Mouse (Mus musculus) kidney, postnatal 10 days (tissue): ENCODE measurements around the gene R3hcc1l.

Experiments used
- DNase-seq: peaks from one replicate; pipeline ENCODE4 v3.0.0; 2021; ENCODE audit warnings: mixed read lengths

R3hcc1l gene

GRCm38 (mm10) chr19:42558701-42559100, 40.1 kb downstream of the R3hcc1l start:
- DNase-seq = no peak

GRCm38 (mm10) chr19:42561991-42562390, 43.4 kb downstream of the R3hcc1l start:
- DNase-seq = no peak

- no peak for DNase-seq
Observed at GRCm38 (mm10) chr19:42562981-42563380, 44.4 kb downstream of the R3hcc1l start.

- DNase-seq = no peak
Observed at GRCm38 (mm10) chr19:42563726-42564270, 45.2 kb downstream of the R3hcc1l start.

GRCm38 (mm10) chr19:42566283-42567019, 47.9 kb downstream of the R3hcc1l start:
- DNase-seq = no peak

- no peak for DNase-seq
Observed at GRCm38 (mm10) chr19:42567020-42567419, 48.5 kb downstream of the R3hcc1l start.

GRCm38 (mm10) chr19:42569076-42569475, 50.5 kb downstream of the R3hcc1l start:
- DNase-seq = no peak

GRCm38 (mm10) chr19:42571291-42571690, 52.7 kb downstream of the R3hcc1l start:
- DNase-seq = no peak

GRCm38 (mm10) chr19:42575317-42575716, 56.8 kb downstream of the R3hcc1l start:
- no peak for DNase-seq

GRCm38 (mm10) chr19:42576856-42577255, 58.3 kb downstream of the R3hcc1l start:
- no peak for DNase-seq

- DNase-seq = no peak
Observed at GRCm38 (mm10) chr19:42578631-42579030, 60.1 kb downstream of the R3hcc1l start.

GRCm38 (mm10) chr19:42580701-42581100, 62.1 kb downstream of the R3hcc1l start:
- no peak for DNase-seq

GRCm38 (mm10) chr19:42582811-42583370, 64.3 kb downstream of the R3hcc1l start:
- no peak for DNase-seq

GRCm38 (mm10) chr19:42583677-42584076, 65.1 kb downstream of the R3hcc1l start:
- no peak for DNase-seq

GRCm38 (mm10) chr19:42584188-42584587, 65.6 kb downstream of the R3hcc1l start:
- DNase-seq = no peak

GRCm38 (mm10) chr19:42587704-42588103, 69.1 kb downstream of the R3hcc1l start:
- no peak for DNase-seq

- no peak for DNase-seq
Observed at GRCm38 (mm10) chr19:42589246-42589645, 70.7 kb downstream of the R3hcc1l start.

- no peak for DNase-seq
Observed at GRCm38 (mm10) chr19:42591534-42591933, 73.0 kb downstream of the R3hcc1l start.

- no peak for DNase-seq
Observed at GRCm38 (mm10) chr19:42593456-42593855, 74.9 kb downstream of the R3hcc1l start.

- DNase-seq = no peak
Observed at GRCm38 (mm10) chr19:42595066-42595465, 76.5 kb downstream of the R3hcc1l start.

- no peak for DNase-seq
Observed at GRCm38 (mm10) chr19:42597286-42597685, 78.7 kb downstream of the R3hcc1l start.

- no peak for DNase-seq
Observed at GRCm38 (mm10) chr19:42597896-42598295, 79.3 kb downstream of the R3hcc1l start.

- DNase-seq = peak; percentile 35
Observed at GRCm38 (mm10) chr19:42599891-42600290, 81.3 kb downstream of the R3hcc1l start.

GRCm38 (mm10) chr19:42600591-42600990, 82.0 kb downstream of the R3hcc1l start:
- DNase-seq = no peak
